Mouse (Mus musculus) intestine, embryonic 15.5 days (tissue): ENCODE measurements around the gene Cdk2ap1. TPM values are rescaled to one million over a fixed set of nuclear protein-coding genes. Genes with fewer than 3 reads are reported as not detected.

Experiments
- ATAC-seq: fragments of 200-750 bp; cut with Nextera tagmentation; 2 replicates; pipeline ENCODE4 v1.8.0; 2017; ENCODE audit warnings: moderate TSS enrichment, moderate library complexity
- H3K27ac ChIP-seq: fragments of 300-500 bp; sonication (generic); 2 replicates; pipeline ENCODE4 v1.5.1; 2015; ENCODE audit warnings: mild to moderate bottlenecking, inconsistent platforms
- H3K27me3 ChIP-seq: fragments of 300-500 bp; sonication (generic); replicated peaks from 2 replicates; pipeline ENCODE4 v1.6.1; 2015; ENCODE audit warnings: inconsistent platforms
- H3K36me3 ChIP-seq: fragments of 300-500 bp; sonication (generic); 2 replicates; pipeline ENCODE4 v1.6.1; 2015; ENCODE audit warnings: inconsistent platforms
- H3K4me1 ChIP-seq: fragments of 300-500 bp; sonication (generic); replicated peaks from 2 replicates; pipeline ENCODE4 v1.6.1; 2015; ENCODE audit warnings: inconsistent platforms
- H3K4me2 ChIP-seq: fragments of 300-500 bp; sonication (generic); replicated peaks from 2 replicates; pipeline ENCODE4 v1.6.1; 2015; ENCODE audit warnings: mild to moderate bottlenecking, inconsistent platforms
- H3K4me3 ChIP-seq: fragments of 300-500 bp; sonication (generic); replicated peaks from 2 replicates; pipeline ENCODE4 v1.5.1; 2015; ENCODE audit warnings: inconsistent platforms
- H3K9ac ChIP-seq: fragments of 300-500 bp; sonication (generic); 2 replicates; pipeline ENCODE4 v1.6.1; 2015; ENCODE audit warnings: inconsistent platforms
- H3K9me3 ChIP-seq: fragments of 300-500 bp; sonication (generic); 2 replicates; pipeline ENCODE4 v1.6.1; 2016; ENCODE audit warnings: inconsistent platforms
- WGBS: fragments of 180-500 bp; shearing (Covaris S2); methylation state at CpG from one replicate; pipeline ENCODE4 v1.1.7; 2015; 5-methylcytosine and 5-hydroxymethylcytosine counted together
- polyA plus RNA-seq: library from polyadenylated mRNA; unstranded; fragments of >200 nt; fragmentation: Nextera tagmentation; extraction: Ambion mirVana; gene quantifications from 2 replicates; pipeline ENCODE4 v1.2.1, GENCODE M21; 2015

The Cdk2ap1 gene
- polyA plus RNA-seq, 1 experiment from 2014 or later = 118 TPM

GRCm38 (mm10) chr5:124359641-124360040 is 3.2 kb downstream of the Cdk2ap1 start:
- Histone ChIP-seq H3K4me1 (no peaks in the 10 kb centered on the region), H3K4me3 (no peak overlapping the region), H3K27ac (no peak overlapping the region), H3K36me3 (no peaks in the 10 kb centered on the region), H3K4me2 (no peak overlapping the region), H3K9ac (no peak overlapping the region), H3K27me3 (no peaks in the 10 kb centered on the region), H3K9me3 (no peaks in the 10 kb centered on the region)
- WGBS = 79% methylated on average over 2 of the region's 2 CpGs
- no peak for ATAC-seq

- H3K36me3 ChIP-seq = no peaks in the 10 kb centered on the region
- H3K9me3 ChIP-seq = no peaks in the 10 kb centered on the region
- no peaks in the 10 kb centered on the region for H3K27me3 ChIP-seq
- no peak overlapping the region for H3K9ac ChIP-seq
- H3K4me3 ChIP-seq = no peak overlapping the region
- WGBS = 53% methylated on average over 3 of the region's 3 CpGs
- no peak overlapping the region for H3K27ac ChIP-seq
- peaks cover 5% of the 10 kb centered on the region for H3K4me1 ChIP-seq
- no peak overlapping the region for H3K4me2 ChIP-seq
- no peak for ATAC-seq
These were observed 6.2 kb downstream of the Cdk2ap1 start for GRCm38 (mm10) chr5:124356695-124357094.

- Histone ChIP-seq H3K9me3 (no peaks in the 10 kb centered on the region), H3K36me3 (no peaks in the 10 kb centered on the region), H3K4me1 (peaks cover 16% of the 10 kb centered on the region), H3K4me2 (peak overlapping the region; percentile 62), H3K9ac (no peak overlapping the region), H3K4me3 (peak overlapping the region; percentile 84), H3K27ac (no peak overlapping the region), H3K27me3 (no peaks in the 10 kb centered on the region)
- WGBS = 6% methylated on average over 12 of the region's 12 CpGs
- no peak for ATAC-seq
These were observed 7.4 kb downstream of the Cdk2ap1 start for GRCm38 (mm10) chr5:124355425-124355959.

GRCm38 (mm10) chr5:124354574-124355424 is 8.1 kb downstream of the Cdk2ap1 start:
- H3K27ac ChIP-seq = peak overlapping the region; percentile 96
- peak; percentile 72 for ATAC-seq
- peak overlapping the region; percentile 62 for H3K4me2 ChIP-seq
- no peaks in the 10 kb centered on the region for H3K9me3 ChIP-seq
- no peaks in the 10 kb centered on the region for H3K27me3 ChIP-seq
- peak overlapping the region; percentile 84 for H3K4me3 ChIP-seq
- peaks cover 18% of the 10 kb centered on the region for H3K4me1 ChIP-seq
- peak overlapping the region; percentile 97 for H3K9ac ChIP-seq
- under 1% methylated on average over 42 of the region's 60 CpGs for WGBS
- H3K36me3 ChIP-seq = no peaks in the 10 kb centered on the region

- Histone ChIP-seq H3K27me3 (no peaks in the 10 kb centered on the region), H3K4me1 (peaks cover 18% of the 10 kb centered on the region), H3K27ac (peak overlapping the region; percentile 96), H3K4me3 (peak overlapping the region; percentile 84), H3K9ac (peak overlapping the region; percentile 97), H3K36me3 (peaks cover 7% of the 10 kb centered on the region), H3K9me3 (no peaks in the 10 kb centered on the region), H3K4me2 (peak overlapping the region; percentile 91)
- under 1% methylated on average over 97 of the region's 132 CpGs for WGBS
- peak; percentile 28 for ATAC-seq
These were observed 8.9 kb downstream of the Cdk2ap1 start for GRCm38 (mm10) chr5:124353726-124354547.

GRCm38 (mm10) chr5:124353011-124353725 is 9.7 kb downstream of the Cdk2ap1 start:
- H3K4me2 ChIP-seq = peak overlapping the region; percentile 91
- H3K4me1 ChIP-seq = peaks cover 18% of the 10 kb centered on the region
- peaks cover 14% of the 10 kb centered on the region for H3K36me3 ChIP-seq
- H3K9ac ChIP-seq = peak overlapping the region; percentile 97
- H3K9me3 ChIP-seq = no peaks in the 10 kb centered on the region
- H3K27me3 ChIP-seq = no peaks in the 10 kb centered on the region
- 1% methylated on average over 27 of the region's 32 CpGs for WGBS
- peak overlapping the region; percentile 84 for H3K4me3 ChIP-seq
- ATAC-seq = 0 out of 2 replicates have a peak, but pooled peaks have one; percentile 1
- peak overlapping the region; percentile 96 for H3K27ac ChIP-seq

- Histone ChIP-seq H3K36me3 (peaks cover 17% of the 10 kb centered on the region), H3K27me3 (no peaks in the 10 kb centered on the region), H3K4me1 (peaks cover 18% of the 10 kb centered on the region), H3K9ac (peak overlapping the region; percentile 97), H3K4me3 (peak overlapping the region; percentile 84), H3K9me3 (no peaks in the 10 kb centered on the region), H3K4me2 (peak overlapping the region; percentile 91), H3K27ac (peak overlapping the region; percentile 96)
- WGBS = under 1% methylated on average over 29 of the region's 30 CpGs
- ATAC-seq = peak; percentile 88
These were observed 10.6 kb downstream of the Cdk2ap1 start for GRCm38 (mm10) chr5:124352141-124352920.

GRCm38 (mm10) chr5:124351604-124352003 is 11.3 kb downstream of the Cdk2ap1 start:
- peaks cover 17% of the 10 kb centered on the region for H3K36me3 ChIP-seq
- no peaks in the 10 kb centered on the region for H3K9me3 ChIP-seq
- peak overlapping the region; percentile 91 for H3K4me2 ChIP-seq
- peaks cover 18% of the 10 kb centered on the region for H3K4me1 ChIP-seq
- WGBS = 54% methylated on average over 3 of the region's 3 CpGs
- H3K9ac ChIP-seq = peak overlapping the region; percentile 97
- ATAC-seq = no peak
- H3K4me3 ChIP-seq = peak overlapping the region; percentile 84
- no peaks in the 10 kb centered on the region for H3K27me3 ChIP-seq
- H3K27ac ChIP-seq = peak overlapping the region; percentile 96

GRCm38 (mm10) chr5:124351111-124351560 is 11.7 kb downstream of the Cdk2ap1 start:
- H3K4me3 ChIP-seq = peak overlapping the region; percentile 84
- no peaks in the 10 kb centered on the region for H3K9me3 ChIP-seq
- ATAC-seq = peak; percentile 38
- 22% methylated on average over 7 of the region's 7 CpGs for WGBS
- H3K36me3 ChIP-seq = peaks cover 19% of the 10 kb centered on the region
- H3K4me1 ChIP-seq = peaks cover 18% of the 10 kb centered on the region
- H3K27me3 ChIP-seq = no peaks in the 10 kb centered on the region
- H3K27ac ChIP-seq = peak overlapping the region; percentile 96
- peak overlapping the region; percentile 91 for H3K4me2 ChIP-seq
- H3K9ac ChIP-seq = peak overlapping the region; percentile 97

- no peak for ATAC-seq
- Histone ChIP-seq H3K27ac (0 out of 2 replicates have a peak overlapping the region, but pooled peaks have one; percentile 96), H3K4me3 (no peak overlapping the region), H3K9ac (no peak overlapping the region), H3K4me2 (0 out of 2 replicates have a peak overlapping the region, but pooled peaks have one; percentile 91), H3K36me3 (peaks cover 21% of the 10 kb centered on the region), H3K9me3 (no peaks in the 10 kb centered on the region), H3K4me1 (peaks cover 18% of the 10 kb centered on the region), H3K27me3 (no peaks in the 10 kb centered on the region)
- WGBS = 79% methylated on average over 2 of the region's 2 CpGs
These were observed 12.5 kb downstream of the Cdk2ap1 start for GRCm38 (mm10) chr5:124350350-124350749.

- Histone ChIP-seq H3K9ac (no peak overlapping the region), H3K9me3 (no peaks in the 10 kb centered on the region), H3K27ac (no peak overlapping the region), H3K4me3 (no peak overlapping the region), H3K27me3 (no peaks in the 10 kb centered on the region), H3K4me2 (no peak overlapping the region), H3K4me1 (peaks cover 18% of the 10 kb centered on the region), H3K36me3 (peaks cover 29% of the 10 kb centered on the region)
- no peak for ATAC-seq
- 92% methylated on average over 17 of the region's 17 CpGs for WGBS
These were observed 13.7 kb downstream of the Cdk2ap1 start for GRCm38 (mm10) chr5:124349196-124349595.
